Mouse (Mus musculus) mature B cell (primary cell): Measurements from ENCODE around the gene Dnttip2.
"Not testable (repeated sequence)": the region's sequence is repeated elsewhere in the genome, so short reads cannot be mapped to it uniquely, and the experiment has no call there.

ENCODE experiments used
- in situ Hi-C: fragments of 300-500 bp; cut with MboI; formaldehyde crosslinking; loops from 2 replicates; pipeline ENCODE4 v1.14.3; 2019

Gene Dnttip2

DNA sequence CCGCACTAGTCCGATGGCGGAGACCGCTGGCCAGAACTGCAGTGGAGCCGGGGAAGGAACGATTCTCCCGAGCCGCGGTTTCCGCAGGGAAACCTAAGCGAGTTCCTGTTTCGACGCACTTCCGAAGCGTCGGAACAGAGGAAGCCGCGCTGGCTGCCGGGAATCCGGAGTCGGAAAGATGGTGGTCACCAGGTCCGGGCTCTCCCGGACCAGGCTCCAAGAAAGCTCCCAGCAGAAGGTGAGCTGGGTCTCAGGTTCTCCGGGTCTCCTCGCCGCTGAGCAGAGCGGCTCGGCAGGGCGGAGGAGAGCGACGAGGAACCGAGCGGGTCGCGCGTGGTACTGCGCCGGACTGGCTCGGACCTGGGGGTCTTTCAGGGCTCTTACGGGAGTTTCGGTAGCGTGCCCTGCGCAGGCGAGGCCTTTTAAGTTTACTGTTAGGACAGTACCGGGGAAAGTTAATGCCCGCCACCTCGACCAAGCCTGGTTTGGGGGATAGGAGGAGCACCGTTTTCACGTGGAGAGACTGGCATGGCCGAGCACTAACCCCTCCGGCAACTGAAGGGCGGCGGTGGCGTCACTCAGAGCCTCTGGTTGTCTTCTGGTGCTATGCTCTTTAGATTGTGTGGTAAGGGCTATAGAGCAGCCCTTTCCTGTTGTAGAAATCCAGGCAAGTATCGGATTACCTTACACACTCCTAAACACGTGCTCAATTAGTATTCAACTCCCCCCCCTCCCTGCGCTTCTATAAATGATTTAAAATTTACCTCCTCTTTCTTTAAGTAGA is at the start of gene Dnttip2:
Gene Dnttip2 (plus strand): TSS at position 148 of the 784 bp plus-strand sequence.
- in situ Hi-C loops, result no loop called here

- in situ Hi-C loops, result not testable (repeated sequence)
These were observed 47.2 kb upstream of the Dnttip2 start for GRCm38 (mm10) chr3:122226972-122227371.

DNA sequence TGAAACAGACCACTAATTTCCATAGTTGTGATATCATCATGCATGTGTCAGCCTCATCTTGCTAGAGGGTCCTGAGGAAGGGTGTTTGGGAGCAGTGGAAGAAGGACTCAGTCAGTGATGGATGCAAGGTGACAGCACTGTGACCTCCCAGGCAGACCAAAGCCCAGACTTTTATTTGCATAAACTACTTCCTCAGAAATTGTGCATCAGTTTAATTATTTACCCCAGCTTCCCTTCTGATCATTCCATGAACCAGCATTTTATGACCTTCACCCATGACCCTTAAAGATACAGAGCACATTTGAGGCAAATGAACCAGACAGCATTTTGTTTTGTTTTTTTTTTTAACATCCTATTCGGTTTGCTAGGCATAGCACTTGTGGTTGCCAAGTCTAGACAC is 38.4 kb upstream of the Dnttip2 start:
- in situ Hi-C loops, result no loop called here

DNA sequence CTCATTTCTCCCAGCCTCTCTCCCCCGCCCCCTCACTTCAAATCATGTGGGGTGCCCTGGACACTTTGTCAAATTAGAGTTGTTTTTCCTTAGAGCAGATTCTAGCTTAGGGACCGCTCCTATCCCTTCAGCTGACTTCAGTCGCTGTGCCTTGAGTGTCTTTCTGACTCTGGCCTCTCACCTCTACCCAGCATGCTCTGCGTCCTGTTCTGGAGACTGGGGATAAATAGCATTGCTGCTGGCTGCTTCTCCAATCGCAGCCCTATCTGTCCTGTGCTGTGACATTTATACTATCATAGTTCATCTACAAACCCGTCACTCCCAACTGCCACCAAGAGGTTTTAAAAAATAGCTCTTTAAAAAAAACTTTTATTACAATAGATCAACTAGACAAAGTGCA is 31.3 kb upstream of the Dnttip2 start:
- in situ Hi-C loops, result no loop called here

DNA sequence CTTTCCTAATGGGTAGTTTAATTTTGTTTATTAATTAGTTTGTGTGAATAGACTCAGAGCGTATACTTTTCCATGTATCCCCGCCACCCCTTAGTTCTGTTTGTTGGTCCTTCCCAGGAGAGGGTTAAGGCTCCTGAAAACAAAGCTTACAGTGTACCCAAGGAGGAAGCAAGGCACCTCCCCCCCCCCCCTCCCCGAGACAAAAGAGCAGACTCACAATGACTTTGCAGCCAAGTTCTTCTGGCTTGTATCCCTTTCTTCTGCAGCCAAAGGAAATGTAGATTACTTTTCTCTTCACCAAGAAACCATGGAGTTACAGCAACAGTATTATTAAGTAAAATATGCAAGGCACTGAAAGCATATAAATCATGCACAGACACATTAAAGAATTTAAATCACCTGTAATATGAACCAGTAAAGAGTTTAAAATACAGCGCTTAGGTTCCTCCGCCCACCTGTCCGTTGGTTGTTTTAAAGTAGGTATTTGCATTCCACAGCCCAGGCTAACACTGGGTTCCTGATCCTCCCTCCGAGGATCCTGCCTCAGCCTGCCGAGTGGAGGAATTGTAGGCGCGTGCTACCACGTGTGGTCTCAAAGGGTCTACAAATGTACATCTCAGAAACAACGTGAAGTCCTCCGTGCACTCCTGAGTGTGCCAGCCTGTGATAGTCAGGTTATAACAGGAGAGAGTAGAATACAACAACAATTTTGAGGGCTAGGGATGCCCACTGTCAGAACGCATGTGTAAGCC is 30.6 kb upstream of the Dnttip2 start:
- in situ Hi-C loops, result no loop called here

- in situ Hi-C loops, result no loop called here
These were observed 29.4 kb upstream of the Dnttip2 start for GRCm38 (mm10) chr3:122244759-122245158.

- in situ Hi-C loops, result no loop called here
These were observed 28.8 kb upstream of the Dnttip2 start, which contains the start of gene Gclm for GRCm38 (mm10) chr3:122245215-122245877. TSS of gene Gclm (plus strand) at chr3:122245557.

DNA sequence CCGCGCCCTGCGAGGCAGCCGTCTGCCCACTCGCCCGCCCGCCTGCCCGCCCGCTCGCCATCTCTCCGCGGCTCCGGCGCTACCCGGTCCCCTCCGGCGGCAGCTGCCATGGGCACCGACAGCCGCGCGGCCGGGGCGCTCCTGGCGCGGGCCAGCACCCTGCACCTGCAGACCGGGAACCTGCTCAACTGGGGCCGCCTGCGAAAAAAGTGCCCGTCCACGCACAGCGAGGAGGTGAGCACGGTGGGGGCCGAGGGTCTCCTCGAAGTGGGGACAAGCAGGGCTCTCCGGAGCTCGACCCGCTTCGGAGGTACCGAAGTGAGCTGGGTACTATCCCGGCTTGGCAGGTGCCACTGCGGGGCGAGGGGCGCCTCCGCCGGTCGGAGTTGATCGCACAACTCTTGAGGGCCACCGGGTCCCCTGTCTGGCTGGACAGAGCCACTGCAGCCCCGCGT is 28.3 kb upstream of the Dnttip2 start:
- in situ Hi-C loops, result no loop called here

DNA sequence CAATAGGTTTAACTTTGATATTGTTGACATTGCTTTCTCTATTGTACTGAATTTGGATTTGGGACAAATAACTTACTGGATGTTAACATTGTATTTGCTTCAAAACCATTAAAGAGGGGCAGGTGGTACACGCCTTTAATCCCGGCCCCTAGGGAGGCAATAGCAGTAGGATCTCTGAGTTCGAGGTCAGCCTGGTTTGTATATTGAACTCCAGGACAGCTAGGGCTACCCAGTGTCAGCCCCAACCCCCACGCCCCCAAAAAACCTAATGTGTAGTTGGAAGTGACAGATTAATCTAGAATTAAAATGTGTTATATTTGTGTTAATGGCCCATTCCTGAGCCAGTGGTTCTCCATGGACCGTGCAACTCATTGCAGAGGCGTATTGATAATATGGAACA is 27.8 kb upstream of the Dnttip2 start:
- in situ Hi-C loops, result no loop called here

DNA sequence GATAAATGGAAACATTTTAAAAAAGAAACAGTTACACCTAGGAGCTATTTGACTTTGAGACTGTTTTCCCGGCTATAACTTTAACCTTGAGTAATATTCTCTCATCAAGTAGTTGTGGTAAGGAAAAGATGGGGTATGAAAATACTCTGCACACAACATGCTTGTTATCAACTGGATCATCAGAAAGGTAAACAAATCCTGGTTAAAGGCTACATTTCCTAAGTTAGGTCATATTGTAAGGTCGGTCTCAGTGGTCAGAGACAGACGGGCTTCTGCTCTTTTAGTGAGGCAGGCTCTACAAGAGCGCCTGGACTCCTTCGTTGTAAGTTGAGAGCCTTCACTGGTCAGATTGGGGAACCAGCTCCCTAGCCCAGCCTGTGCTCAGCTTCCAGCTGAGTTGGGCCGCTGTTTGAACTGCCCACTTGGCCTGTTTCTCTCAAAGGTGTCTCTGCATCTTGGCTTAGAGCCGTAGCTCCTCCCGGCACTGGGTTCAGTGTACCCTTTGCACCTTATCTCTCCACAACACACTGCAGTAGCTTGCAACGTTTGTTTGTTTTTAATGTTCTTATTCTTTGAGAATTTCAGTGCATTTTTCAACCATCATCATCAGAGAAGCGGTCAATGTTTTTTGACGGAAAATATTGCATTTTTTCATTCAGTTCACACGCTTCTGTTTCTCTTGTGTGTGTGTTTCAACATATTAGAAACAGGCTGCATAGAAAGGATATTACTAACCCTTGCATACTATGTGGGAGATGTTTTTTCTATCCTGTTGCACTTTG is 27.0 kb upstream of the Dnttip2 start:
- in situ Hi-C loops, result no loop called here

DNA sequence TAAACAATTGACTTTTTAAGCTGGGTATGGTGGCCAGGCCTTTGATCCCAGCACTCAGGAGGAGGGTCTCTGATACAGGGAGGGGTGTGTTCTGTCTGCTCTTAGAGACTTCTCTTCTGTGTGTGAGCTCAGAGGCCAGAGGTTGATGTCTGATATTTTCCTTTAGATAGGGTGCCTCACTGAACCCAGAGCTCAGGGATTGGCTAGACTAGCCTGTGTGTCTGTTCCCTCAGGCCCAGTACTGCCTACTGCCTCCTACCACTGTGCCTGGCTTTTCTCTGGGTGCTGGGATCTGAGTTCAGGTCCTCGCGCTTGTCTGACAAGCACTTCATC is 26.5 kb upstream of the Dnttip2 start:
- in situ Hi-C loops, result no loop called here

DNA sequence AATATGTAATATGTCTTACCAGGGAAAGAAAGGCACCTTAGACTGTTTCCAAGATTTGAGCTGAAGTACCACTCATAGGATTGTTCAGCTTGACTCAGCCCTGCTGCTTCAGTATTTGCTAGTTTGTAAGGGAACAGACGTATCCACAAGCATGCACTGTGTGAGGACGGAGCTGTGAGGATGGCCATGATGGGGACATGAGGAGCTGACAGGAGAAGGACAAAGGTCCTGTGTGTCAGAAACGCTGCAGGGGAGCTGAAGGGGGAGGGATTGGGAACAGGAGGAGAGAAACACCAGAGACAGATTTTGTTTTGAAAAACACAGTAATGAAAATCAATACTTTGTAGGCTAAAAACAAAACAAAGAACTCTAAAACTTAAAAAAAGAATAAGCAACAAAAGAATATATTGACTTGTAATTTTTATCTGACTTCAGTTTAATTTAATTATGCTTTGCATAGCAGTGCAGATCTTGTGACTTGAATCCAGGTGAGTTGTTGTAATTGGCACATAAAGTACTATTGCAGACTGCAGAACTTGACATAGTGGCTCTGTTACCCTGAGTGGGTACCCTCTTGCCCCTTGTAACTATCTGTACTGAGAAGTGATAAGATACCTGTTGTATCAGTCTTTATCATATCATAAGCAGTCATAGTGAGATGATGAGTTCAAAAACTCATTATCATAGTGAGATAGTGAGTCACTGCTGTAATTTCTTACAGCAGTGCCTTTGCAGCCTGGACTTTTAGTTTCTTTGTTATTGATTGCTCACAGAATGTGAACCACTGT is 21.5 kb upstream of the Dnttip2 start:
- in situ Hi-C loops, result no loop called here

DNA sequence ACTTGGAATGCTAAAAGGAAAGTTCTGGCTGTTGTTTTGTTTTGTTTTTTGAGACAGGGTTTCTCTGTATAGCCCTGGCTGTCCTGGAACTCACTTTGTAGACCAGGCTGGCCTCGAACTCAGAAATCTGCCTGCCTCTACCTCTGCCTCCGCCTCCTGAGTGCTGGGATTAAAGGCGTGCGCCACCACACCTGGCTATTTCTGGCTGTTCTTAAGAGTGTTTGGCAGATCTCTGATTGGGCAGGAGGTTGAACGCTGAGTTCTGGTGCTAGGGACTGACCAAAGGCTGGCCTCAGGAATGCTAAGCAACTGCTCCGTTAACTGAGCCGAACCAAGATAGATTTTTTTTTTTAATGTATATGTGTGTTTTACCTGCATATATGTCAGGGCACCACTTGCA is 20.1 kb upstream of the Dnttip2 start:
- in situ Hi-C loops, result not testable (repeated sequence)

GRCm38 (mm10) chr3:122269986-122270385 is 4.2 kb upstream of the Dnttip2 start:
- in situ Hi-C loops, result no loop called here

- in situ Hi-C loops, result not testable (repeated sequence)
These were observed 1.6 kb upstream of the Dnttip2 start for GRCm38 (mm10) chr3:122272565-122272964.

GRCm38 (mm10) chr3:122273407-122274240 is 564 bp upstream of the Dnttip2 start:
- in situ Hi-C loops, result no loop called here

- in situ Hi-C loops, result no loop called here
These were observed 923 bp downstream of the Dnttip2 start for GRCm38 (mm10) chr3:122275111-122275510.

DNA sequence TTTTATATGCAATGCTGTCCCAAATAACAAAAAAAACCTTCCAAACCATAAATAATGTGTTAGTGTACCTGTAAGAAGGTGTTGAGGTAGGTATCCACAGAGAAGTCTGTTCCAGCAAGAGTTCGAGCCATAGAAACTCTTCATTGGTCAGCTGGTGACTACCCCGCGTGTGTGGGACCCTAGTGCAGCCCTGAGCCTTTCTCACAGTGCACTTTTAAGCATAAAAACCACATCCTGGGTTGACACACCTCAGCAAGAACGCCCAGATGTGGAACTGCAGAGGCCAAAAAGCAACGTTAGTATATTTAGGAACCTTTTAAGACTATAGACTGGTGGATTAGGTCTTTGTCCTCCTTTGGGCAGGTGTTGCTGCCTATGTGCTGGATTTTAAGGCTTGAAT is 13.0 kb downstream of the Dnttip2 start:
- in situ Hi-C loops, result no loop called here

GRCm38 (mm10) chr3:122288613-122289195 is 14.5 kb downstream of the Dnttip2 start:
- in situ Hi-C loops, result no loop called here

DNA sequence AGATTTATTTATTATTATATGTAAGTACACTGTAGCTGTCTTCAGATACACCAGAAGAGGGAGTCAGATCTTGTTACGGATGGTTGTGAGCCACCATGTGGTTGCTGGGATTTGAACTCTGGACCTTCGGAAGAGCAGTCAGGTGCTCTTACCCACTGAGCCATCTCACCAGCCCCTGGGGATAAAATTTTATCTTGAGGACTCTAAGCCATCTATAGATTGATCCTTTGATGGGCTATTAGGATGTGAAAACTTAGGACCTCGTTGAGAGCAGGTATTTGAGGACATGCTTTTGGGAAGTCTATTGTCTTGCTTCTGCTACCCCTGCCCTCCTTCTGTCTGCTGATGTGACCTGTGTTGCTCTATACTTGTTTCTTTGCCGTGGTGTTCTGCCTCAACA is 15.2 kb downstream of the Dnttip2 start:
- in situ Hi-C loops, result not testable (repeated sequence)
